Mouse (Mus musculus): ENCODE data around the gene Myh11.
A peak's percentile ranks its signal among the peaks of the same experiment; 100 is the strongest.

The Myh11 gene

DNA sequence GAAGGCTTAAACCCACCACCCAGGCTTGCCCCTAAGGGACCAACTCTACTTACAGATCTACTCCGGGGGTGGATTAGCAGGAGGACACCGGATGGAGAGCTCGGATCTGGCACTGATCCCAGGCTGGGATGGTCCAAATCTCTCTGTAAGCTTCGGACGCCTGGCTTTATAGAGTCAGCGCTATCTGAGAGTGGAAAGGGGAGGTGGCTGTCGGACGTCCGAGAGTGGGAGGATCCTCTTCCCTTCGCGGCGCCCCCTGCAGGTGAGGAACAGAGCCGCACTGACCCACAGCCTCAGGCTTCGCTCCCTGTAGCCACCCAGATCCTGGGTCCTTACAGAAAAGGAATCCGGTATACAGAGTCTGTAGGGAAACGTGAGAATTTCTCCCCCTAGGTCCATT lies at the start of gene Myh11:
TSS of gene Myh11 (minus strand) at position 150 of the 400 bp plus-strand sequence.
- DNase-seq (ENCODE audit: low spot score in 2 of 2) = peak in 1 of 2 experiments; percentile 37

DNA sequence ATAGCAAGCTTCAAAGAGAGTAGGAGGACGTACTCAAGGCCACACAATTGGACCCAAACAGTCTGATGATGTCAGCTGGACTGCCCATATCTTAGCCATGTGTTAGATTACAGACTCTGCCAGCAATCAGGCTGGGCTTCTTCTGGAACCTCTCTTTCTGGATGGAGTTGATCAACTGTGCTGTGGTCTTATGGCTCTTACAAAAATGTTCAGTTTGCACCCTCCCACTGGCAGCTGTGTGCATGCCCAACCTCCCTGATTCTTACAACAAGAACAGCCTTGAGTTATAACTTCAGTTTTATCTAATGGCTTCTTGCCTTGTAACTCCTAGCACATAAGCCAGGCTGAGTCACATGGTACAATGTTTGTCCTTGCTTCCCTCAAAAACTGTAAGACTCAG lies 37.0 kb upstream of the Myh11 start:
- DNase-seq (ENCODE audit: low spot score in 2 of 2) = no peak

DNA sequence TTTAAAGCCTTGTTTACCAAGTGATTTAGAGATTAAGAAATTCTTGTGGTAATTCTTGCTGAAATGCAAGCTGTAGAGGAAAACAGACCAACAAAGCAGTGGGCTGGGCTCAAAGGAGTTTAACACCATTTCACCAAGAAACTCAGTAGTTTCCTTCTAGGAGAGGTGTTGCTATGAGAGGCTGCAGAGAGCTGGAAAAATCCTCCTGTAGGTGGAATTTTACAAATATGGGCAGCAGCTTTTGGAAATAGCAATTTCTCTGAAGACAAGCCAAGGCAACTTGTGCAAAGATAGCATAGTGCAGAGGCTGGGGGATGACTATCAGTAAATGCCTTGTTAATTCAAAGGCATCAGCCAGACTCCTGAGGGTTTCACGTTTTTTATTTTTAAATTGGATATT lies 29.3 kb upstream of the Myh11 start:
- DNase-seq (ENCODE audit: low spot score in 2 of 2) = no peak

DNA sequence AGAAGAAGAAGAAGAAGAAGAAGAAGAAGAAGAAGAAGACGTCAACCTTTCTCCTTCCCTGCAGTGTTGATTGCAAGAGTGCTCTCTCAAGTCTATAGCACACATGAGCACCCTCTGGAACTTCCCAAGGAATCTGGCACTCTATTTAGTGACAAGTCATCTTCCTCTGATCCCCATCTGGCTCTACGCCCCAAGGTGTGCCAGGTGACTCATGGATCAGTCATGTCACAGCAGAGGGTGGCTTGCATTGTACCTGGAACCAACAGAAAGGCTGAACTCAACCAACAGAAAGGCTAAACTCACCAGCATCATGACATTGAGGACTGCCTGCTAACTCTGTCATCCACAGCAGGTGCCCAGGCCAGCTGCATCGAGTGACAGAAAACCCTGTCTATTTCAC lies 28.5 kb upstream of the Myh11 start:
- no peak for DNase-seq (ENCODE audit: low spot score in 2 of 2)

DNA sequence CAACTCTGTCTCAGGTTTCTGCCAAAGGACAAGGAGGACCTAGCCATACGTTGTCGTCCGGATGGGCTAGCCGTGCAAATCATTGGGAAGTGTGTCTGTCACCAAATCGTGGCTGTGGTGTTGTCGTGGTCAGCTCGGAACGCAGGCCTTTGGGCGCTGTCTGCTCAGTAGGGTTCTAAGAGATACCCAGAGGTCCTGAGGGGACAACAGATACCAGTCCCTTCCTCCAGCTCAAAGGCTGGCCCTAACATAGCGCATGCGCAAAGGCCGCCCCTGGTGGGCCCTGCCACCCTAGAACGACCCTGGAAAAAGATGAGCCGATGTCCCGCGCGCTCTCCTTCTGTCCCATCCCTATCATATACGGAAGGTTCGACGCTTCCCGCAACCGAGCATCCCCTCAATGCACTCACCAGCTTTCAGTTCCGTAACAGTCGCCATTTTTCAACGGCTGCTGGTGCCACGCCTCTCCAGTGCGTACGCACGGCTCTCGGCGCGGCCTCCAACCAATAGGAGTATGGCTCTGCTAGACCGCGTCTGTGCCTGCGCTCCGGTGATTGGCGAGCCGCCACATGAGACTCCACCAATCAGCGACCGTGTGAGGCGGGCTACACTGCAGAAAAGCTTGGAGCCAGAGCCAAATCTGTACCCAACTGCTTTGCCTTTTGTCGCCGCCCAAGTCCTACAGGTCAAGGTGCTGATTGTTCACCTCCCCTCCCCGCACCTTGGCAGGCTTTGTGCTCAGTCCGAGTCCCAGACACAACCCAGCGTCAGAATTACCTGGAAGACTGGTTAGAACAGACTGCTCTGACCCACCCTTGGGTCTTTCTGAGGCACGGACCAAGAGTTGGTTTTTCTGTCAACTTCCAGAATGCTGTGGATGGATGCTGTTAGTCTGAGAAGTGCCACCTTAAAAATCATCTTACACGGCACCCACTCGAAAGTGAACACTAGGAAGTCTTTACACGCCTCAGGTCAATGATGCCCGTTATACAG lies 26.0 kb upstream of the Myh11 start, which contains the start of gene Fopnl:
TSS of gene Fopnl (minus strand) at position 522 of the 993 bp plus-strand sequence.
- DNase-seq (ENCODE audit: low spot score in 2 of 2) = peak; percentile 95 to 98

DNA sequence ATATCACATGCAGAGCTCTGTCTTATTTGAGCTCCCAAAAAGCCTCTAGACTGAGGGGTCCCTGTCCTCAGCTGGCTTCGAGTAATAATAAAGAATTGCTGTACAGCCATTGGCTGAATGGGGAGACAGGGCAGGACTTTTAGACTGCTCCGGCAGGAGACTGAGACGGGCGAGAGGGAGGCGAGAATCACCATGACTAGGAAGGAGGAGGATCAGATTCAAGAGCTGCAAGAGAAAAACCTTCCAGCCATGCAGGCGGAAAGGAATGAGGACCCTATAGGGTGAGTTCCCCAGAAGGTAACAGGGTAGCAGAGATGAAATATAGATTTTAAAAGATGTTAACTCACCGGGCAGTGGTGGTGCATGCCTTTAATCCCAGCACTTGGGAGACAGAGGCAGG lies 21.7 kb upstream of the Myh11 start:
- DNase-seq (ENCODE audit: low spot score in 2 of 2) = no peak

DNA sequence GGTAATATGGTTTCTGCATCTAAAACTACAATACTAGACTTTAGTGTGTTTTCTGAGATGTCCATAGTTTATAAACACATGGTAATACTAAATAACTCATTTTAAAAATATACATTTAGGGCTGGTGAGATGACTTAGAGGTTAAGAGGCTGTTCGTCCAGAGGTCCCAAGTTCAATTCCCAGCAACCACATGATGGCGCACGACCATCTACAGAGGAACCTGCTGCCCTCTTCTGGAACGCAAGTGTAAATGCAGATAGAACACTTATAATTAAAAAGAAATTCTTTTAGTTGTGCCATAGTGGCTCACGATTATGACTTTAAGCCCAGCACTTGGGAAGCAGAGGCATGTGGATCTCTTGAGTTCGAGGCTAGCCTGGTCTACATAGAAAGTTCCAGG lies 20.2 kb upstream of the Myh11 start:
- DNase-seq (ENCODE audit: low spot score in 2 of 2) = no peak

DNA sequence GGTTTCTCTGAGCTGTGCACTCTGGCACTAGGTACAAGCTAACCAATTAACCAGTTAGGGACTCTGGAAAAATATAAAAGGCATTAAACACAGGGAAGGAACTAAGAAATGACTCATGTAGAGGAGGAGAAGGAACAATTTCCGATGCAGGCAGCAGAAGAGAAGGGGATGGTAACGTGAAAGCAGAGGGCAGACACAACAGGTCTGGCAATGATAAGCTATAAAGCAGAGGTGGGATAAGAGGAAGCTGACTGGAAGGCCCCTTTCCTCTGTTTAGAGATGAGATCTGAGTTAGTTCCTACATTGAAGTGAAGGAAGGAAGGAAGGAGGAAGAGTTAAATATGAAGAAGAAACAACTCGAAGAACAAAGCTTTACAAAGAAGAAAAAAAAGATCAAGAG lies 18.7 kb upstream of the Myh11 start:
- no peak for DNase-seq (ENCODE audit: low spot score in 2 of 2)

DNA sequence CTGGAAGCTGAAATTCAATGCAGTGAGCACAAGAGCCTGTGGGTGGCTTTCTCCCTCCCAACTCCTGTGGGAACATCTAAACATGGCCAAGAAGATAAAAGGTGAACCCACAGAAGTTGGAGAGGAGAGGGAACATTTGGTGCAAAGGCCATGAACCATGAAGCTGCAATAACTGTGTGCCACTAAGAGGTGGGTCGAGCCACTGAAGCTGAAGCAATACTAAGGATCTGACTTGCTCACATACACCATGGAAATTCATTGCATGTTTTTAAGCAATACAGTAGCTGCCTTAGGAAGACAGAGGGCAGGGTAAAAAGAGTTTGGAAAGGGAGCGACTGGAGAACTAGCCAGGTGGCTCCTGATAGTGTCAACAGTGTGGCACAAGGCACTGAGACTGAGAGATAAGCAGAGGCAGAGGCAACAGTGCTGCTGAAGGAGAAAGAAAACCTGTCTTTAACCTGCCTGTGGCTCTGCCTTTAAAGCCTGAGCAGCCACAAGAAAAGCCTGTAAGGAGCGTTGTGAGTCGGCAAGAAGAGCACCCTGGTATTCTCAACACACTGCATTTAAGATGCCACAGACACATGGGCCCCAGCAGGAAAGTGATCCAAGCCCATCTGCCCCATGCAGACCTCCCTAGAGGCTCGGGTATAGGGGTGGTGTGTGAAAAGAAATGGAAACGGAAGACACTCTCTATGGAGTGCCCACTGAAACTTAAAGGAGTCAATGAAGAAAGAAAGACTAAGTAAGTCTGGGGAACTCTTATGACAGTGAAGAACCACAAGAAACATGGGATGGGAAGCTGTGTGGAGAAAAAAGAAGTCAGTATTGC lies 17.3 kb upstream of the Myh11 start:
- DNase-seq (ENCODE audit: low spot score in 2 of 2) = no peak

DNA sequence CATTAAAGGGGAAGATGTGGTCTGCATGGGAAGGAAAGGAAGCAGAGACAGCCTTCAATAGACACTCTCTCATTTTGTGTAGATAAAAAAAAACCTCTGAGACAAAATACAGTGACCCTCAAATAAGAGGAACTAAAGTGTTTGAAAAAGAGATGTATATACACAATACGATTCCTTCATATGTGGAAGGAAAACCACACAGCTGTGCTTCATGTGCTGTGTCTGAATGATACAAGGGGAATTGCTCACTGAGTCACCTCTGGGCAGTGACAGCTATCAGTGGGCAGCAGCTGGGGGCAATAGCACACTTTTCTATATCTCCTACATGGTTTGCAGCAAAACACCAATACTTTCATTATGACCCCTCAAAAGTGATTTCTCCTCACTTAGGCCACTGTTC lies 16.2 kb upstream of the Myh11 start:
- no peak for DNase-seq (ENCODE audit: low spot score in 2 of 2)

DNA sequence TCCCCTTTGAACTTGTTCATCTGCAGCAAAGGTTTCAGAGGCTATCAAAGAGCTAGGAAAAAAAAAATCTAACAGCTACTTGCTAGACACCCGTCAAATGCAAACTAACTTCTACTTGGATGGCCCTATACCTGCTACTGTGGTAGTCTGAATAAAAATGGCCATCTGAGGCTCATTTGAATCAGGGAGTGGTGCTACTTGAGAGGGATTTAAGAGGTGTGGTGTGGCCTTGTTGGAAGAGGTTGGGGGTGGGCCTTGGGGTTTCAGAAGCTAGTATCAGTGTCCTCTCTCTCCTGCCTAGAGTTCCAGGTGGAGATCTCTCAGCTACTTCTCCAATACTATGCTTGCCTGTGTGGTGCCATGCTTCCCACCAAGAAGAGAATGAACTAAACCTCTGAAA lies 15.3 kb upstream of the Myh11 start:
- no peak for DNase-seq (ENCODE audit: low spot score in 2 of 2)

DNA sequence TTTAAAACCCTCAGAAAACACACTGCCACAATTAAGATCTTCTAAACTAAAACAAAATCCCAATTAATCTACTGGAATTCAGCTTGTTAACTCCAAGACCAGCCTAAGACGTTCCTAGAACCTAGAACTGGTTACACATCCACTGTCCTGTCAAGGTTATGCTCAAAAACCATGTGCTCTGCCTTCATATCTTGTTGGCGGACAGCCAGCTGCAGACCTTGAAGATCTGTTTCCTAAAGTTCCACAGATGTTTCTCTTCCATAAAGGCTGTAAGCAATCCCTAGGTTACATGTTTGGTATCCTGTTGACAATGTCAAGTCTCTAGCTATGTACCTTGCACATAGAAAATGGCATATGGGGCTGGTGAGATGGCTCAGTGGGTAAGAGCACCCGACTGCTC lies 13.6 kb upstream of the Myh11 start:
- no peak for DNase-seq (ENCODE audit: low spot score in 2 of 2)

DNA sequence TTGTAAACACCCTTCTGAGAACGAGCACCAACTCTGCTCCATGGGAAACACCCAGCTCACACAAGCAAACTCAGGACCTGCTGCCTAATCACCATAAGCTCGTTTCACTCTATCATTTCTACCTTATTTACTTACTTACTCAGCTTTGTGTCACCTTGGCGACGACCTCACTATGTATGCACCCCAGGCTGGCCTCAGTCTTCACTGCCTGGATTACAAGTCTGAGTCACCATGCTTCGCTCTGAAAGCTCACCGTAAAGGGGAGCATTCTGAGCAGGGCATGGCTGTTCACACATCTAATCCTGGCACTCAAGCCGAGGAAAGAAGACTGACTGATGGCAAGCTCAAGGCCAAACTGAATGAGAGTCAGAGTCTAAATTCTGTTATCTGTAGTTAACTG lies 12.5 kb upstream of the Myh11 start:
- DNase-seq (ENCODE audit: low spot score in 2 of 2) = no peak

DNA sequence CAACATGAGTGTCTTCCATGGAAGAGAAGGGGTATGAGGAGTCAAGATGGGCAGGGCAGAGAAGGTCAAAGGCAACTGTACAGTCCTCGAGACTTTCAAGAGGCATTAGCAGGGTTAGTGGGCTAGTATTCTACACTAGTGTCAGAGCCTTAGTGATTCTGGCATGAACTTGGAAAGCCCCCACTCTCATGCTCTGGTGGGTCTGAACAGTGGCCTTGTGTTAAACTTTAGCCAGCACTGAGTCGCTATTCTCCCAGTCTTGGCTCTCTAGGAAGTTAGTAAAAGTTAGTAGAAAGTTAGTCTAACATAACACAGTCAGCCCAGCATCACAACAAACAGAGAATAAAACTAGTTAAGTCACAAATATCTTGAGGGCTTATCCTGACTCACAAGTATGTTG lies 12.0 kb upstream of the Myh11 start:
- DNase-seq (ENCODE audit: low spot score in 2 of 2) = no peak

DNA sequence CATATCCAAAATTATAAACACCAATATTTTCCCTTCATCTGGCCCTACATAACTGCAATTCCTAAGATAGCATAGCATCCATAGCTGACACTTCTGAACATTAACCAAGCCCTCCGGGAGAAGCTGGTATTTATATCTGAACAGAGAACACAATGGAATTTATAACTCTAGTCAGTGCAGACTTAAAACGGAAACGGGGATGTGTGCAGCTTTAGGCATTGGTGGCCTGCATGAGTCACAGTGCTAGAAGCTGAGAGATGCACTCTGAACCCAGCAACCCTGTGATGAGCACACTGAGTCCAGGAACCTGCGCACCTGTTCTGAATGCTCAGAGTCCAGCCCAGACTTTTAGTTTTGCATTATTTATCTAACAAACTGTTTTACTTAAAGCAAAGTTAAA lies 7.3 kb upstream of the Myh11 start:
- DNase-seq (ENCODE audit: low spot score in 2 of 2) = no peak

DNA sequence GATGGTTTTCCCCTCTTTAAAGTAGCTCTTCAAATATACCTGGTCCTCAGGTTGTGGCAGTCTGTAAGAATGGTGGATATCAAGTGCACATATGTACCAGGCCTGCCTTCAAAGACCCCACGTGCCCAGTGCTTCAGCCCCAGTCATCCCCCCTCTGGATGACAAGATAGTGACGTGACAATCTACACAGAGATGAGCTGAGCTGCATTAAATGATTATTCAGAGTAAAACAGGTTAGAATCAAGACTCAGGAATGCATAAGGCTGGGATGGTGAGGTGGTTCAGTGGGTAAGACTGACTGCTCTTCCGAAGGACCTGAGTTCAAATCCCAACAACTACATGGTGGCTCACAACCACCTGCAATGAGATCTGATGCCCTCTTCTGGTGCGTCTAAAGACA lies 6.6 kb upstream of the Myh11 start:
- DNase-seq (ENCODE audit: low spot score in 2 of 2) = no peak

DNA sequence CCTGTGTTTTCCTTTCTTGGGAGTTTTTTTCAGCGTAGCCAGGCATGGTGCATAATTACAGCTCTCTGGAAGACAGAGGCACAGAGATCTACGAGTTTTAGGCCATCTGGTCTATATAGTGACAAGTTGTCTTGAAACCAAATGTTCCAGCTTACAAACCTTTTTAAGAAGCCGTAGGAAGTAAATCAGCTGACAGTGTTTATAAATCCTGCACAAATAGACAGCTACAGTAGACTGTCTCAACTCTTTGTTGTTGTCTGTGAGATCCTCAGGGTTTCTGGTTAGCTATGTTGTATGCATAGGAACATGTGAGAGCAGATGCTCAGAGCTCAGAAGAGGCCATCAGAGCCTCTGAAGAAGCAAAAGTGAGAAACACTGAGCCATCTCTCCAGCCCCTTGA lies 6.0 kb upstream of the Myh11 start:
- no peak for DNase-seq (ENCODE audit: low spot score in 2 of 2)

DNA sequence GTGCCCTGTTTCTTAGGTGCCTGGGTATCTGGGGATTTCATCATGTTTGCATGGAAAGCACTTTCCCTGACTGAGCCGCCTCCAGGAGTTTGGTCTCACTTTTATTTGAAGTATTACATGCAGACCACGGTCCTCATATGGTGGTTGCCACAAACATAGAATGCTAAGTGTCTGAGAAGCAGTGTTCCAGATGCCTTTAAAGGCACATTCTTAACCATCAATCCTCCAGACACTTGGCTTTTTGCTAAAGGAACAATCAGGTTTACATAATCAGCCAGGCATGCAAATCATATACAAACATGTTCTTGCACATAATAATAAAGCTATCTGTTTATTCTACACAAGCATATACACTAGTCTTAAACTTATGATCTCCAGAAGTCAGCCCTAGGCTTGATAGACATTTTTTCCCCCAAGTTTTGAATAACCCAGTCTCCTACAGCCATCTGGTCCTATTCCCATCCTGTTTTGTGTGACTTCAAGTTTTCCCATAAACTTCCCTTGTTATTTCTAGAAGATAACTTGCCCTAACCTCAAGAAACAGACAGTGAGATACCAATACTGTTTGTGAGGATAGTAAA lies 5.5 kb upstream of the Myh11 start:
- DNase-seq (ENCODE audit: low spot score in 2 of 2) = no peak

DNA sequence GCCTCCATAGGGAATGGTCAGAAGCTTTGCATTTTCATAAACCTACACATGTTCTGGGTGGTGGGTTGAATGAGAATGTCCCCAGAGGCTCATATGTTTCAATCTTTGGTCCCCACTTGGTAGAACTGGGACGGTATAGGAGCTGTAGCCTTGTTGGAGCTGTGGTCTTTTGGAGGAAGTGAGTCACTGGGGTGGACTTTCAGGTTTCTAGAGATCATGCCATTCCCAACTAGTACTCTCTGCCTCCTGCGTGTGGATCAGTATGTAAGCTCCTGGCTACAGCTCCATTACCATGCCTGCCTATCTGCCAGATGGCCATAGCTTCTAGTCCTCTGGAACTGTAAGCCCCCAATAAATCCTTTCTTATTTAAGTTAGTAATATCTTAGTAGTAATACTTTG lies 4.1 kb upstream of the Myh11 start:
- DNase-seq (ENCODE audit: low spot score in 2 of 2) = no peak

DNA sequence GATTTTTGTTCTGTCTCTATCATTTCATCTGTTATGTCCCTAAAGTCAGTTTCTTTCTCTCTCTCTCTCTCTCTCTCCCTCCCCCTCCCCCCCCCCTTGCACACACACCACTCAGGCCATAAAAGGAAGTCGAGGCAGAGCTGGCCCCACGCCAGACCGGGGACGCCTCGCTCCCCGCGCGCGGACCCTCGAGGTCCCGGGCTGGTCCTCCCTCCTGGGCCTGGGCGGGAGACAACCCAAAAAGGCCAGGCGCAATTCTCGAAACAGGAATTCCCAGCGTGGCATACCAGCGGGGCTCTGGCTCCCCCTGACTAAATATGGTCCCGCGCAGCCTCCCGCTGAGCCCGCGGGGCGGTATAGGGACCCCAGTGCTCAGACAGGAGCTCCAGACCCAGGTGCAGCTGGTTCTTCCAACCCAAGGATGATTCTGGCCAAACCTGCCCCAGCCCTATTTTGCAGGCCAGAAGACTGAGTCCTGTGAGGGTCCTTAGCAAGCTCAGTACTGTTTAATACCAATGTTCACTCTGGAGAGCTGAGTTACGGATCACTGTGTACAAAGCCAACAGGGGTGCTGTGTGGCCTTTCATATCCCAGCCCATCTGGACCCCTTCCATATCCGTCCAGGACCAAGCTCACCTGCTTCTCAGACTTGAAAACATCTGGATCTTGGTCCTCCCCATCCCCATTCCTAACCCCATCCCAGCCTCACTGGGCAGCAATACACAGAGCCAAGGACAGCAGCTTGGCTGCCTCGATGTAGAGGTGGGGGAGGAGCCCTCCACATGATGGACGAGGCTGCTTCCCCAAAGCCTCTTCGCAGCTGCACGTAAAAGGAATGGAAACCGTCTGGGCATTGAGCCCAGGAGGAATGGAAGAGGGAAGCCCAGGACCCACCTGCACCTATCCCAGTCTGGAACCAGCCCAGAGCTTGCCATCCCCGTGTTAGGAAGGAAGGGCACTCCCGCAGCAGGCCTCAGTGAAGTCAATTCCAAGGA lies 1.3 kb upstream of the Myh11 start:
- DNase-seq (ENCODE audit: low spot score in 2 of 2) = no peak

DNA sequence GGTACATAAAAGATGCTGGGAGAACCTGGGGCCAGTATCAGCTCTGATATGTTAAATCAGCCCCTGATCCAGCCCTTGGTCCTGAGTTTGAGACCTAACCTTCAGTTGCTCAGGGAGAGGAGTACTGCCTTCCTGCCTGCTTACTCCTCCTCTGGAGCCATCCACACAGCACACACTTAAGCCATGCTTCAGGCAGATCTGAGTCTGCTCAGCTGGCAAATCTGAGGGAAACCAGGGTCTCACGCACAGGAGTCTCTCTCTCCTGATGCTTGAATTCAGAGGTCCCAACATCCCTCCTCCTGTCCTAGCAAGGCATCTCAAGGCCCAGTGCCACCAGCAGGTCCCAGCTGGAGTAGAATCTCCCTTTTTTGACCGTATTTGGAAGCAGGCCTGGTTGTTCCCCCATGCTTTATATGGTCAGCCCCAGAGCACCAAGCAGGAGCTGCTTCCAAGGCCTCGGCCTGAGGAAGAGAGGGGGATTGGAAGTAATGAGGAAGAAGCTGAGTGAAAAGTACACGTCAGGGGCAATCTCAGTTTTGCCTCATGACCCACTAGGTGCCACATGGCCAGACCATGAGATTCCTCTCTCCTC lies 18.7 kb downstream of the Myh11 start:
- no peak for DNase-seq (ENCODE audit: low spot score in 2 of 2)

All from frontal cortex, postnatal 10 days (tissue).